Mouse (Mus musculus) erythroblast, embryonic 14.5 days (primary cell): ENCODE measurements around the gene Tmprss2.

Source experiments
- GATA1 ChIP-seq: IDR thresholded peaks from 2 replicates; pipeline ENCODE4 v1.6.1; 2012; ENCODE audit warnings: low read length, inconsistent platforms, mixed read lengths
- TAL1 ChIP-seq: IDR thresholded peaks from 3 replicates; pipeline ENCODE4 v1.6.1; 2012; ENCODE audit warnings: low read length, inconsistent platforms, mixed read lengths

DNA sequence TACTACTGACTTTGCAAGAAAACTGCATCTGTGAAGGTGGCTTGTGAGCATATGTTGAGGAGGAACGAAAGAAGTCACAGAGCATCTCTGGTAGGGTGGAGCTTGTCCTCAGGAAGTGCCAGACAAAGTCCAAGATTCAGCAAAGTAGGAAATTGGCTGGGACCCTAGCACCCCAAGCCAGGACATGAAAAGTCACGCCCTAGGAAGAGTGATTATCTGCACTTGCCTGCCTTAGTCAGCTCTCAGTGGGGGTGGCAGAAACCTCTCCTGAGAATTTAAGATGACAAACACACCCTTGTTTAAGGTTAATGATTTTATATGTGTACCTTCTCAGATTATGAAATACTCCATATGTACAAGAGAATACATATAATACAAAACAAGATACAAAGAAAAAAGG is 7.3 kb upstream of the Tmprss2 start:
- TF ChIP-seq GATA1: no peak
- no peak for TF ChIP-seq TAL1
